Mouse (Mus musculus) mature B cell (primary cell): Measurements from ENCODE around the gene Dpagt1.
"Not testable (repeated sequence)": the region's sequence is repeated elsewhere in the genome, so short reads cannot be mapped to it uniquely, and the experiment has no call there.

Source experiments
- in situ Hi-C: fragments of 300-500 bp; cut with MboI; formaldehyde crosslinking; loops from 2 replicates; pipeline ENCODE4 v1.14.3; 2019

Gene Dpagt1

GRCm38 (mm10) chr9:44318076-44318825 lies 7.6 kb upstream of the Dpagt1 start:
- in situ Hi-C loops: no loop called here

GRCm38 (mm10) chr9:44318826-44319095 lies 7.1 kb upstream of the Dpagt1 start:
- in situ Hi-C loops: no loop called here

GRCm38 (mm10) chr9:44319105-44319886 lies 6.5 kb upstream of the Dpagt1 start:
- in situ Hi-C loops: no loop called here

- in situ Hi-C loops: no loop called here
These were observed 5.7 kb upstream of the Dpagt1 start, which contains the start of gene C2cd2l for GRCm38 (mm10) chr9:44319887-44320798. Gene C2cd2l, minus strand, starts transcription at chr9:44320285.

DNA sequence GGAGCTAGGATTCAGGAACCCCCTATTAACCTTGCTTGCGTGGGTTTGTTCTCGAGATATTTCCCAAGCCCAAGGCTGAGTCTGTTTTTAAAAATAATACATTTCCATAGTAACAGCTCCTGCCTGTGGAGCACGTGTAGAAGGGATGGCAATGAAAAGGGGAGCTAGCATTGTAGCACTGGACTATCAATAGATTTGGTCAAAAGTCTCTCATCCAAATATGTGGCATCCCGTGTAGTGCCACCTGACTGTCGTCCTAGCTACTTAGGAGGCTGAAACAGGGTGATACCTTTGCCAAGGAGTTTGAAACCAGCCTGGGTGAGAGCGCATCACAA lies 5.1 kb upstream of the Dpagt1 start:
- in situ Hi-C loops: no loop called here

- in situ Hi-C loops: not testable (repeated sequence)
These were observed 2.2 kb upstream of the Dpagt1 start for GRCm38 (mm10) chr9:44323656-44324055.

- in situ Hi-C loops: no loop called here
These were observed 1.7 kb upstream of the Dpagt1 start for GRCm38 (mm10) chr9:44324147-44324546.

DNA sequence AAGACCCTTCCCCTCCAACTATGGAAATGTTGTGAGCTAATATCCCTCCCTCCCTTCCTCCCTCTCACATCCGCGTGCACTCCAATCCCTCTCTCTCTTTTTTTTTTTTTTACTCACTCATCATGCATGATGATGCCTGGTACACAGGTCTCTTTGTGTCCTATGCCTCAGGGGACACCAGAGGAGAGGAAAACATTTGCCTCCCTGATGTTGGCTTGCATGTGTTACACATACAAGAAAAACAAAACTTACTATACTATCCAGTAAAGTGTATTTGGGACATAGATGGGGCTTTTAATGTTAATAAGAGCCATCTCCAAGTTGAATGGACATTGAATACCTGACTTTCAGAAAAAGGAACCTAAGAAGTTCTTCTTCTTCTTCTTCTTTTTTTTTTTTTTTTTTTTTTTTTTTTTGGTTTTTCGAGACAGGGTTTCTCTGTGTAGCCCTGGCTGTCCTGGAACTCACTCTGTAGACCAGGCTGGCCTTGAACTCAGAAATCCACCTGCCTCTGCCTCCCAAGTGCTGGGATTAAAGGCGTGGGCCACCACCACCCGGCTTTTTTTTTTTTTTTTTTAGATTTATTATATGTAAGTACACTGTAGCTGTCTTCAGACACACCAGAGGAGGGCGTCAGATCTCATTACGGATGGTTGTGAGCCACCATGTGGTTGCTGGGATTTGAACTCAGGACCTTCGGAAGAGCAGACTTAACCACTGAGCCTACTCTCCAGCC lies 619 bp upstream of the Dpagt1 start:
- in situ Hi-C loops: not testable (repeated sequence)

DNA sequence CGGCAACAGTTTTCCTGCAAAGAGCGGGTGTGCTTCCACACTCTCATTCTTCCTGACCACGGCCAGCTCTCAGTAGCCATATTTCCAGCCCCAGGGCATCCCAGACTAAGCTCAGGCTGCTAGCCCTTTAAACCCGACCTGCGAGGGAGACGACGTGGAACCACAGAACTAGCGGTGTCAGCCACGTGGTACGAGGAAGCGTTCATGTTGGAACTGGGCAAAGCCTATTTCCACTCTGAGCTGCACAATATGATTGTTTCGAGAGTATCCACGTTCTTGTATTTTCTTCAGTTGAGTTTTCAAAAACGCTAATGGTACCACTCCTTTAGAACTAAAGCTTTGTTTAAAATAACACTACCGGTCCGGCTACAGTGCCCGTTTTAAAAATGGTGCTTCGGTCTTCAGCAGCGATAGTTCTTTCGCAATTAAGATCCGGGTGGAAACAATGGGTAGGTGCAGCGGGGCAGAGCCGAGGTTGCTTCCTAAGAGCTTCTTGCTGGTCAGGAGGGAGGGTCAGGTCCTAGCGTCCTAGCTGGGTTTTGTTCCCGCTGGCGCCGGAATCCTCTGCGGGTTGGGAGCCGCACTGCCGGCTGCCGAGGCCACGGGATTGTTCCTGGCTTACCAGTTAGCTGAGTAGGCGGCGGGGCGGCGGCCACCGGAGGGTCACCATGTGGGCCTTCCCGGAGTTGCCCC lies 698 bp downstream of the Dpagt1 start:
- in situ Hi-C loops: no loop called here

GRCm38 (mm10) chr9:44327064-44327711 lies 1.4 kb downstream of the Dpagt1 start:
- in situ Hi-C loops: no loop called here

DNA sequence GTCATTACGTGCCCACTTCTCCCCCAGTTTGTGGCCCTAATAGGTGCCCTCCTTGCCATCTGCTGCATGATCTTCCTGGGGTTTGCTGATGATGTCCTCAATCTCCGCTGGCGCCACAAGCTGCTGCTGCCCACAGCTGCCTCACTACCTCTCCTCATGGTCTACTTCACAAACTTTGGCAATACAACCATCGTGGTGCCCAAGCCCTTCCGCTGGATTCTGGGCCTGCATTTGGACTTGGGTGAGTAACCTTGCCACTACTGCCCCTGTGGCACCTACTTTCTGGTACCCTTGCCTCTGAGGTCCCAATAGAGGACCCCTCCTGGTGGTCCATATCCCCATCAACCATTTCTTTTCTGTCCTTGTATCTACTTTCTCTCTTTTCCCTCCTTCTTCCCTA lies 2.1 kb downstream of the Dpagt1 start:
- in situ Hi-C loops: no loop called here

DNA sequence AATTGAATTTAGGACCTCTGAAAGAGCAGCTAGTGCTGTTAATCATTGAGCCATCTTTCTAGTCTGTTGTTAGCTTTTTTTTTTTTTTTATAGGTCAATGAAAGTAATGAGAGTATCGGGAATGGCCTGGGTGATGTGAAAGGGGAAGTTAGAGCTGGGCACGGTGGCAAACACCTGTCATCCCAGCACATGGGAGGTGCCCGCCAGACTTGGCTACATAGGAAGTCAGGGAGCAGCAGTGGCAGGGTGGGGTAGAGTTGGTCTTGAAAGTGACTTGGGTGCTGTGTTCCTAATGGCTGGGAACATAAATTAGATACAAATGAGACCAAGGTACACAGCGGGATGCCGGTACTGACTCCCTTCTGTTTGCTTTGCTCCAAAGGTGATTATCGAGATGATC lies 4.9 kb downstream of the Dpagt1 start:
- in situ Hi-C loops: no loop called here

DNA sequence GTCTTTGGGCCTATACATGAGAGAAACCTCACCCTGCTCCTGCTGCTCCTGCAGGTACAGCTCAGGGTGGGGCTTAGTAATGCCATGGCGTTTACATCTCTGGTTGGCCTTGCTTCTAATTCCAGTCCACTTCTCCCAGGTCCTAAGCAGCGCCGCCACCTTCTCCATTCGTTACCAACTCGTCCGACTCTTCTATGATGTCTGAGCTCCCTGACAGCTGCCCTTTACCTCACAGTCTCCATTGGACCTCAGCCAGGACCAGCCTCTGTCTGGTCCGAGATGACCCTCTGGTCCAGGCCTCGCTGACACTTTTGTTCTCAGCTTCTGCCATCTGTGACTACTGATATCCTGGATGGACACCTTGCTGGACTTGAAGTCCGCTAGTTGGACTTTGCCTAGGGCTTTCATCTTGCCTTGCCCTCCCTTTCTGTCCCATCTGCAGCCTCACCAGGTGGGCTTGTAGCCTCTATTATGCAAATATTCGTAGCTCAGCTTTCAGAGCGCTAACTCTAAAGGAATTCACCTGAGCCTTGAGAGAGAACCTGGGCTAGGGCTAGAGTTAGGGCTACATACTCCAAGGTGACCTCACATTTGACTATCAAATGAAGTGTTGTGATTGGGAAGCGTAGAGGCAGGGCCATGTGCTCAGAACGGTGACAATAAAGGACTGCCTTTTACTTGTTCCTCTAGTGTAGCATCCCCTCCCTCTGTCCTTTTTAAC lies 7.3 kb downstream of the Dpagt1 start:
- in situ Hi-C loops: no loop called here

- in situ Hi-C loops: no loop called here
These were observed 8.8 kb downstream of the Dpagt1 start, which contains the start of gene H2afx for GRCm38 (mm10) chr9:44334396-44335330. Gene H2afx, plus strand, starts transcription at chr9:44334694.

DNA sequence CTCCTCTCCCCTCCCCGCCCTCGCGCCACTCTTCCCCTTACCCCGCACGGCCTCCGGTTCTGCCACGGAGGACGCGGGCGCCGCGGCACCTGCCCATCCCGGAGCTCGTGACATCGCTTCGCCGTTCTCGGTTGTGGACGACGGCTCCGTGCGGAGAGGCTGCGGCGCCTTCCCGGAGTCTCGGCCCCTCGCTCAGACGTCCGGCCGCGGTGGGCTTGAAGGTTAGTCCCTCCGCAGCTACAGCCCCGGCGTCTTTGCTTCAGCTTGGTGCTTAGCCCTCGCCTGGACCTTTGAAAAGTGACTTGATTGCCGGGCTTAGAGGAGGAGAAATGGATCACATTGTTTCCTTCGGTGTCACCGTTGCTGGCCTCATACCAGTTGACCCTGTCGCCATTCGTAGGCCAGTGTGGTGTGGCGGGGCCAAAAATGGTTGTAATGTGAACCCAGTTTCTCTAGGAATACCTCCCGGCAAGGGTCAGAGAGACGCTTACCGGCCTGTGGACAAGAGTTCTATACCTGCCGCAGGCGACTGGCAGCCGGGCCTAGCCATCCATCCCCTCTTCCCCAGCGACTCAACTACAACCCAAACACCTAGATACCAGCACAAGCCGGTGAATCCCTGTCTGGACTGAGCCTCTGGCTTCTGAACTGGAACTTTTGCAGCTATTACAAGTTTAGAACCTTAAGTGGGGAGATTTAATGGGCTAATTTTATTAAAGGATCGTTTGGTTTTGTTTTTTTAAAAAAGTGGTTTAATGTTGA lies 9.7 kb downstream of the Dpagt1 start:
- in situ Hi-C loops: no loop called here

- in situ Hi-C loops: no loop called here
These were observed 10.2 kb downstream of the Dpagt1 start for GRCm38 (mm10) chr9:44336093-44336406.

- in situ Hi-C loops: not testable (repeated sequence)
These were observed 10.7 kb downstream of the Dpagt1 start for GRCm38 (mm10) chr9:44336513-44336912.

DNA sequence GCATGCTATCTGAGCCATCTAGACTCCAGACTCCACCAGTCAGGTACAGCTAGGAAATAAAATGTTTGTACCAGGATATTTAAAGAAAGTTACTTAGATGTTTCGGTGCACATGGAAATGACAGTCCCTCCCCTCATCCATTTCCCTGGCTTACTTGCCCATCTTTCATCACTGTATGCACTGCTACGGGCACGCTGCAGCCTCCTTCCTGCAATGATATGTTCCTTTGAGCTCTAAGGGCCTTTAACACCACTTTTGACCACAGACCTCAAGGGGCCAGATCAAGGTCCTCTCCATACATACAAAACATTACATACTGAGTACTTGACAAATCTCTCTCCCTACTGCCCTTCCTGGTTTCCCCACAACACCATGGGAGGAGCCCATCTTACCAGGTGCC lies 11.1 kb downstream of the Dpagt1 start:
- in situ Hi-C loops: no loop called here
